Mouse (Mus musculus): ENCODE data around the gene Gtf2a2.

Gtf2a2 gene

GRCm38 (mm10) chr9:70012408-70012901 lies at the start of gene Gtf2a2:
TSS of gene Gtf2a2 (plus strand) at chr9:70012550.
- DNase-seq (ENCODE audit: low read depth, low spot score): peak; percentile 85

GRCm38 (mm10) chr9:69964370-69964769 lies 48.0 kb upstream of the Gtf2a2 start:
- DNase-seq (ENCODE audit: low read depth, low spot score): no peak

GRCm38 (mm10) chr9:69985526-69985925 lies 26.8 kb upstream of the Gtf2a2 start:
- no peak for DNase-seq (ENCODE audit: low read depth, low spot score)

- DNase-seq (ENCODE audit: low read depth, low spot score): no peak
Observed at GRCm38 (mm10) chr9:69986063-69986462, 26.3 kb upstream of the Gtf2a2 start.

- no peak for DNase-seq (ENCODE audit: low read depth, low spot score)
Observed at GRCm38 (mm10) chr9:69986571-69986970, 25.8 kb upstream of the Gtf2a2 start.

- DNase-seq (ENCODE audit: low read depth, low spot score): no peak
Observed at GRCm38 (mm10) chr9:69987579-69987978, 24.8 kb upstream of the Gtf2a2 start.

- DNase-seq (ENCODE audit: low read depth, low spot score): no peak
Observed at GRCm38 (mm10) chr9:69988706-69989302, 23.5 kb upstream of the Gtf2a2 start.

- DNase-seq (ENCODE audit: low read depth, low spot score): peak; percentile 73
Observed at GRCm38 (mm10) chr9:69989303-69990121, 22.8 kb upstream of the Gtf2a2 start, which contains the start of gene Bnip2. TSS of gene Bnip2 (plus strand) at chr9:69989466.

- no peak for DNase-seq (ENCODE audit: low read depth, low spot score)
Observed at GRCm38 (mm10) chr9:69990346-69990745, 22.0 kb upstream of the Gtf2a2 start.

- no peak for DNase-seq (ENCODE audit: low read depth, low spot score)
Observed at GRCm38 (mm10) chr9:69992841-69993277, 19.5 kb upstream of the Gtf2a2 start.

GRCm38 (mm10) chr9:69993479-69993878 lies 18.9 kb upstream of the Gtf2a2 start:
- no peak for DNase-seq (ENCODE audit: low read depth, low spot score)

GRCm38 (mm10) chr9:69994547-69994946 lies 17.8 kb upstream of the Gtf2a2 start:
- DNase-seq (ENCODE audit: low read depth, low spot score): no peak

- no peak for DNase-seq (ENCODE audit: low read depth, low spot score)
Observed at GRCm38 (mm10) chr9:69999318-69999717, 13.0 kb upstream of the Gtf2a2 start.

GRCm38 (mm10) chr9:70003516-70003915 lies 8.8 kb upstream of the Gtf2a2 start:
- DNase-seq (ENCODE audit: low read depth, low spot score): no peak

- no peak for DNase-seq (ENCODE audit: low read depth, low spot score)
Observed at GRCm38 (mm10) chr9:70006984-70007383, 5.4 kb upstream of the Gtf2a2 start.

- no peak for DNase-seq (ENCODE audit: low read depth, low spot score)
Observed at GRCm38 (mm10) chr9:70007506-70008248, 4.7 kb upstream of the Gtf2a2 start.

GRCm38 (mm10) chr9:70009754-70010304 lies 2.5 kb upstream of the Gtf2a2 start:
- no peak for DNase-seq (ENCODE audit: low read depth, low spot score)

- no peak for DNase-seq (ENCODE audit: low read depth, low spot score)
Observed at GRCm38 (mm10) chr9:70010781-70011473, 1.4 kb upstream of the Gtf2a2 start.

- DNase-seq (ENCODE audit: low read depth, low spot score): no peak
Observed at GRCm38 (mm10) chr9:70011537-70012407, 578 bp upstream of the Gtf2a2 start.

GRCm38 (mm10) chr9:70015632-70016031 lies 3.3 kb downstream of the Gtf2a2 start:
- no peak for DNase-seq (ENCODE audit: low read depth, low spot score)
